Mouse (Mus musculus) liver, adult 2 months (tissue): ENCODE results near the gene Gm38431. TPM values are rescaled to one million over a fixed set of nuclear protein-coding genes. Genes with fewer than 3 reads are reported as not detected.
A peak's percentile ranks its signal among the peaks of the same experiment; 100 is the strongest.

Experiments
- DNase-seq: peaks from one replicate; pipeline ENCODE4 v3.0.0-alpha.2; 2011; ENCODE audit warnings: low read depth, low spot score; ENCODE audit errors: extremely low read depth
- H3K27ac ChIP-seq: fragments of 200-500 bp; replicated peaks from 2 replicates; pipeline ENCODE4 v1.5.1; 2012; ENCODE audit warnings: low read depth, mild to moderate bottlenecking, control low read depth, inconsistent platforms, low read length; ENCODE audit not compliant: insufficient read depth
- H3K27me3 ChIP-seq: fragments of 200-500 bp; 2 replicates; pipeline ENCODE4 v1.6.1; 2012; ENCODE audit warnings: mild to moderate bottlenecking, moderate library complexity, low read length, inconsistent platforms; ENCODE audit not compliant: control insufficient read depth, insufficient read depth
- H3K36me3 ChIP-seq: fragments of 200-500 bp; 2 replicates; pipeline ENCODE4 v1.6.1; 2012; ENCODE audit warnings: low read length, inconsistent platforms; ENCODE audit not compliant: control insufficient read depth, insufficient read depth
- H3K4me1 ChIP-seq: fragments of 200-500 bp; 2 replicates; pipeline ENCODE4 v1.6.1; 2011; ENCODE audit warnings: low read length; ENCODE audit not compliant: control insufficient read depth, insufficient read depth
- H3K4me3 ChIP-seq: fragments of 200-500 bp; 2 replicates; pipeline ENCODE4 v1.5.1; 2011; ENCODE audit warnings: low read depth, mild to moderate bottlenecking, control low read depth, low read length, moderate library complexity; ENCODE audit not compliant: insufficient read depth
- H3K79me2 ChIP-seq: fragments of 200-500 bp; 2 replicates; pipeline ENCODE4 v1.6.1; 2012; ENCODE audit warnings: inconsistent platforms, mild to moderate bottlenecking, low read length, moderate library complexity; ENCODE audit not compliant: control insufficient read depth, insufficient read depth
- H3K9ac ChIP-seq: fragments of 200-500 bp; 2 replicates; pipeline ENCODE4 v1.6.1; 2012; ENCODE audit warnings: low read depth, mild to moderate bottlenecking, control low read depth, inconsistent platforms, low read length
- CTCF ChIP-seq: fragments of 200-500 bp; IDR thresholded peaks from 2 replicates; pipeline ENCODE4 v1.5.1; 2011; ENCODE audit warnings: low read depth, low read length, control low read depth
- POLR2A ChIP-seq: fragments of 200-500 bp; IDR thresholded peaks from 2 replicates; pipeline ENCODE4 v1.6.1; 2011; ENCODE audit warnings: low read length, control low read depth; ENCODE audit not compliant: insufficient read depth; ENCODE audit errors: extremely low read depth
- WGBS: fragments of 180-500 bp; shearing (Covaris S2); methylation state at CpG from one replicate; pipeline ENCODE4 v1.1.7; 2018; 5-methylcytosine and 5-hydroxymethylcytosine counted together
- polyA plus RNA-seq: library from polyadenylated mRNA; depleted of rRNA; stranded (reverse); fragments of >200 nt; gene quantifications from 2 replicates; pipeline ENCODE4 v1.2.3, GENCODE M21; 2012; rRNA removed
- total RNA-seq: library from RNA; depleted of rRNA; stranded (reverse); fragments of >200 nt; gene quantifications from 2 replicates; pipeline ENCODE4 v1.2.3, GENCODE M21; 2014; rRNA removed

The Gm38431 gene
- total RNA-seq (2.0 and 2.5 TPM in 2 replicates), polyA plus RNA-seq (3.4 and 5.8 TPM in 2 replicates)

DNA sequence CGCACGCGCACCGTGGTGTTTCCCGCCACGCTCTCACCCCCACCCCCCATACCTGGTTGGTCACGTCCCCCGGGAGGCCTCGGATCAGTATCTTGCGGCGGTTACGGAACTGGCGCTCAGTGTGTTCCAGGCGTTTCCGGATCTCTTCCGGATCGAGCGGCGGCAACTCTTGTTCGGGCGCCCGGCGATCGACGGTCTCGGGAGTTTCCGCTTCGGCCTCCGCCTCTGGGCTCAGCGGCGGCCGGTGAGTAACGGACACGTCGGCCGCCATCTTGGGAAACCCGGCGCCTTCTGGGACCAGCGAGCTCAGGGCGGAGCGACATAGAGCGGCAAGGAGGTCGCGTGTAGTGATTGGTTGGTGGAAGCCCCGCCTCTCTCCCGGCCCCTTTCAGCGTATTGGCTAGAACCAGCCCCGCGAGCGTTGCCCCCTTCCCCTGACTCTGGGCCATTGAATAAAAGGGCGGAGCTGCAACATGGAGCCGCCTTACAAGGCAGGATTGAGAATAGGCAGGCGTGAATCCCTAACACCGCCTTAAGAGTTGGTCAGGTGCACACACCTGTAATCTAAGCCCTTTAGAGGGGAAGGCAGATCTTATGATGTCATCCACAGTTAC lies at the start of gene Gm38431, which contains the start of gene Raver1:
Gm38431 (minus strand) TSS at position 291 of the 614 bp plus-strand sequence.
Raver1 (minus strand) TSS at position 302 of the 614 bp plus-strand sequence.
- H3K4me1 ChIP-seq = peaks cover 11% of the 10 kb centered on the region
- TF ChIP-seq CTCF (no peak), POLR2A (peak; percentile 76)
- WGBS = under 1% methylated on average over 54 of the region's 54 CpGs
- peaks cover 34% of the 10 kb centered on the region for H3K79me2 ChIP-seq
- H3K4me3 ChIP-seq = peak within 1 kb of the TSS; percentile 88
- peaks cover 8% of the 10 kb centered on the region for H3K36me3 ChIP-seq
- no peaks in the 10 kb centered on the region for H3K27me3 ChIP-seq
- H3K9ac ChIP-seq = peak within 1 kb of the TSS; percentile 91
- peak; percentile 92 for DNase-seq
- H3K27ac ChIP-seq = peak within 1 kb of the TSS; percentile 81

- peaks cover 12% of the 10 kb centered on the region for H3K36me3 ChIP-seq
- DNase-seq = no peak
Measured at GRCm38 (mm10) chr9:21138386-21138785, 46.6 kb upstream of the Gm38431 start.

GRCm38 (mm10) chr9:21137229-21137628 lies 45.4 kb upstream of the Gm38431 start:
- no peak overlapping the region for H3K27ac ChIP-seq
- peaks cover 10% of the 10 kb centered on the region for H3K36me3 ChIP-seq
- no peaks in the 10 kb centered on the region for H3K27me3 ChIP-seq
- peak; percentile 57 for TF ChIP-seq CTCF
- TF ChIP-seq POLR2A = no peak
- 57% methylated on average over 3 of the region's 3 CpGs for WGBS
- DNase-seq = peak; percentile 51
- no peak overlapping the region for H3K4me3 ChIP-seq
- no peak overlapping the region for H3K9ac ChIP-seq
- H3K4me1 ChIP-seq = no peaks in the 10 kb centered on the region
- H3K79me2 ChIP-seq = no peaks in the 10 kb centered on the region

More at GRCm38 (mm10) chr9:21138386-21138785, 46.6 kb upstream of the Gm38431 start:
- 61% methylated on average over 4 of the region's 4 CpGs for WGBS
- TF ChIP-seq POLR2A = no peak
- TF ChIP-seq CTCF = no peak
- H3K79me2 ChIP-seq = no peaks in the 10 kb centered on the region
- H3K27ac ChIP-seq = no peak overlapping the region
- no peaks in the 10 kb centered on the region for H3K4me1 ChIP-seq
- no peaks in the 10 kb centered on the region for H3K27me3 ChIP-seq
- no peak overlapping the region for H3K4me3 ChIP-seq
- no peak overlapping the region for H3K9ac ChIP-seq

GRCm38 (mm10) chr9:21136401-21136800 lies 44.6 kb upstream of the Gm38431 start:
- H3K36me3 ChIP-seq = peaks cover 5% of the 10 kb centered on the region
- H3K9ac ChIP-seq = no peak overlapping the region
- WGBS = 65% methylated on average over 6 of the region's 6 CpGs
- no peaks in the 10 kb centered on the region for H3K79me2 ChIP-seq
- TF ChIP-seq POLR2A (no peak), CTCF (no peak)
- H3K27ac ChIP-seq = peak overlapping the region; percentile 33
- no peaks in the 10 kb centered on the region for H3K27me3 ChIP-seq
- no peak for DNase-seq
- no peaks in the 10 kb centered on the region for H3K4me1 ChIP-seq
- no peak overlapping the region for H3K4me3 ChIP-seq

GRCm38 (mm10) chr9:21135941-21136381 lies 44.2 kb upstream of the Gm38431 start:
- no peak for DNase-seq
- Histone ChIP-seq H3K4me1 (no peaks in the 10 kb centered on the region), H3K36me3 (peaks cover 2% of the 10 kb centered on the region; the same call in 1 of the 2 replicates), H3K27ac (peak overlapping the region; percentile 33), H3K27me3 (no peaks in the 10 kb centered on the region), H3K4me3 (no peak overlapping the region), H3K79me2 (no peaks in the 10 kb centered on the region), H3K9ac (no peak overlapping the region)
- TF ChIP-seq POLR2A = no peak
- TF ChIP-seq CTCF = no peak
- WGBS = 48% methylated on average over 1 of the region's 1 CpGs
